Mouse (Mus musculus): ENCODE results near the gene Hnrnpab. TPM values are rescaled to one million over a fixed set of nuclear protein-coding genes. Genes with fewer than 3 reads are reported as not detected.

Hnrnpab gene
- polyA plus RNA-seq, 1 experiment from 2014 or later, result 282 TPM

GRCm38 (mm10) chr11:51646245-51646644 lies 39.6 kb upstream of the Hnrnpab start:
- Histone ChIP-seq H3K27ac (replicated peaks) (peak overlapping the region; percentile 34), H3K4me2 (no peak overlapping the region; the same call in 1 of the 2 replicates)
- 73% methylated on average over 7 of the region's 7 CpGs for WGBS

GRCm38 (mm10) chr11:51645293-51645692 lies 38.6 kb upstream of the Hnrnpab start:
- Histone ChIP-seq H3K27ac (replicated peaks) (no peak overlapping the region), H3K27me3 (replicated peaks) (peaks cover 32% of the 10 kb centered on the region), H3K9ac (peak overlapping the region; percentile 47; the same call in 1 of the 2 replicates), H3K4me3 (no peak overlapping the region), H3K9me3 (no peaks in the 10 kb centered on the region), H3K4me2 (no peak overlapping the region), H3K36me3 (peaks cover 31% of the 10 kb centered on the region), H3K4me1 (peaks cover 46% of the 10 kb centered on the region)
- ATAC-seq (ENCODE audit: extremely low read depth, insufficient number of reproducible peaks, low FRiP score, low TSS enrichment), result no peak
- 69% methylated on average over 13 of the region's 13 CpGs for WGBS

More at GRCm38 (mm10) chr11:51646245-51646644, 39.6 kb upstream of the Hnrnpab start:
- Histone ChIP-seq H3K4me3 (no peak overlapping the region), H3K4me1 (peaks cover 46% of the 10 kb centered on the region), H3K27me3 (replicated peaks) (peaks cover 32% of the 10 kb centered on the region), H3K9ac (no peak overlapping the region), H3K9me3 (no peaks in the 10 kb centered on the region), H3K36me3 (peaks cover 31% of the 10 kb centered on the region)
- no peak for ATAC-seq (ENCODE audit: extremely low read depth, insufficient number of reproducible peaks, low FRiP score, low TSS enrichment)

DNA sequence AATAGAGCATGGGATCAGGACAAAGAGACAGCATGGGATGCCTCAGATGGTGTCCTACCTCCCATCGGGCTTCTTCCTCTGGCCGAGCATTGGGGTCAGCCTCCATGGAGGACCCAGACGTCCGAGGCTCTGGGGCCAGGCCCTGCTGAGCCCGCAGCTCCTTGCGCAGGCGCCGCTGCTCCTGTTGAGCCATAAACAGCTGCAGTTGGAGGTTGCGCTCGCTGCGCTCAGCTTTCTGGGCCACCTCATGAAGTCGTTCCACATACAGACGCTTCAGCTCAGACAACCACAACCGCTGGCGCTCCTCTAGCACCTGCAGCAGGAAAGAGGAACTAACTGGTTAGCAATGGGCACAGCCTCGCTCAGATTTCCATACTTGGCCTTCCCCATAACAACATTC lies 37.6 kb upstream of the Hnrnpab start:
- Histone ChIP-seq H3K36me3 (peaks cover 31% of the 10 kb centered on the region), H3K4me1 (peaks cover 35% of the 10 kb centered on the region), H3K4me2 (peak overlapping the region; percentile 40), H3K9me3 (no peaks in the 10 kb centered on the region), H3K27ac (replicated peaks) (no peak overlapping the region), H3K9ac (no peak overlapping the region), H3K4me3 (no peak overlapping the region), H3K27me3 (replicated peaks) (peaks cover 22% of the 10 kb centered on the region)
- no peak for ATAC-seq (ENCODE audit: extremely low read depth, insufficient number of reproducible peaks, low FRiP score, low TSS enrichment)
- WGBS, result 70% methylated on average over 16 of the region's 16 CpGs

GRCm38 (mm10) chr11:51643761-51644160 lies 37.1 kb upstream of the Hnrnpab start:
- Histone ChIP-seq H3K4me2 (peak overlapping the region; percentile 40), H3K4me3 (no peak overlapping the region; the same call in 1 of the 2 replicates), H3K27ac (replicated peaks) (no peak overlapping the region)

DNA sequence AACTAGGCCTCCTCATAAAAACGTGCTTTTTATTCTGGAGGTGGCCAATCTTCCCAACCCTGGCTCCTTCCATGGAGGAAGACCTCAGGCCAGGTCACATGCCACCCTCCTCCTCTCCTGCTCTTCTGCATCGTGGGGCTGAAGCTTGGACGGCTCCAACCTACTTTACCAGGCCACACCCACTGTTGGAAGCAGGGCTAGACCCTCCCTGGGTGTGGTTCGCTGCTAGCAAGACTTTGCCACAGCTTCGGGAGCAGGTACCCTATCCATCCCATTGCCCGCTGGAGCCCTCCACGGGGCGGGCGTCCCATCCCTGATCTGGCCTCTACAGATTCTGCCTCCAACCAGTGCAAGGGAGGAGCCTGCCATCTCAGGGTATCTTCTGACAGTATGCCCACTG lies 36.6 kb upstream of the Hnrnpab start:
- 55% methylated on average over 9 of the region's 9 CpGs for WGBS
- no peak for ATAC-seq (ENCODE audit: extremely low read depth, insufficient number of reproducible peaks, low FRiP score, low TSS enrichment)
- H3K4me2 ChIP-seq, result peak overlapping the region; percentile 40
- no peaks in the 10 kb centered on the region for H3K9me3 ChIP-seq
- peak overlapping the region; percentile 14; the same call in 1 of the 2 replicates for H3K9ac ChIP-seq
- peaks cover 25% of the 10 kb centered on the region for H3K4me1 ChIP-seq
- no peak overlapping the region for H3K27ac ChIP-seq (replicated peaks)
- no peak overlapping the region for H3K4me3 ChIP-seq
- peaks cover 19% of the 10 kb centered on the region; the same call in 1 of the 2 replicates for H3K27me3 ChIP-seq (replicated peaks)
- peaks cover 31% of the 10 kb centered on the region for H3K36me3 ChIP-seq

More at GRCm38 (mm10) chr11:51643761-51644160, 37.1 kb upstream of the Hnrnpab start:
- peaks cover 18% of the 10 kb centered on the region; the same call in 1 of the 2 replicates for H3K27me3 ChIP-seq (replicated peaks)
- ATAC-seq (ENCODE audit: extremely low read depth, insufficient number of reproducible peaks, low FRiP score, low TSS enrichment), result no peak
- no peak overlapping the region for H3K9ac ChIP-seq
- H3K4me1 ChIP-seq, result peaks cover 31% of the 10 kb centered on the region
- WGBS, result 37% methylated on average over 15 of the region's 15 CpGs
- H3K36me3 ChIP-seq, result peaks cover 31% of the 10 kb centered on the region
- H3K9me3 ChIP-seq, result no peaks in the 10 kb centered on the region

DNA sequence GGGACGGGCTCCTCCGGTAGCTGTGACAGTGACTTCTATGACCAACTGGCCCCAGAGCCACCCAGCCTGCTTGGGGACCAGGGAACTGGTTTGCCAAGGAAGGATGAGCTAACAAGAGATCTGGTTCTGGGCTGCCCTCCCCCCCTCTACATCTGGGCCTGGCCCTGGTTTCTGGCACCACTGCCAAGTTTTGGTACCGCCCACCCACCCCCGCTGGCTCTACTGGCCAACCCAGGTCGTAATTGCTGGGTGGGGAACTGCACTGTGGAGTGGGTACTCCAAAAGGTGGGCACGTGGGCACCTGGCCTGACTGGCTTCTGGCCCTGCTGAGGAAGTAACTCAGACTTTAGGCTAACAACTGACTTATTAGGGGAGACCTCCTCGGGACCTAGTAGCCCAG lies 34.1 kb upstream of the Hnrnpab start:
- H3K27me3 ChIP-seq (replicated peaks), result peaks cover 21% of the 10 kb centered on the region; the same call in 1 of the 2 replicates
- ATAC-seq (ENCODE audit: extremely low read depth, insufficient number of reproducible peaks, low FRiP score, low TSS enrichment), result no peak
- 79% methylated on average over 7 of the region's 7 CpGs for WGBS

DNA sequence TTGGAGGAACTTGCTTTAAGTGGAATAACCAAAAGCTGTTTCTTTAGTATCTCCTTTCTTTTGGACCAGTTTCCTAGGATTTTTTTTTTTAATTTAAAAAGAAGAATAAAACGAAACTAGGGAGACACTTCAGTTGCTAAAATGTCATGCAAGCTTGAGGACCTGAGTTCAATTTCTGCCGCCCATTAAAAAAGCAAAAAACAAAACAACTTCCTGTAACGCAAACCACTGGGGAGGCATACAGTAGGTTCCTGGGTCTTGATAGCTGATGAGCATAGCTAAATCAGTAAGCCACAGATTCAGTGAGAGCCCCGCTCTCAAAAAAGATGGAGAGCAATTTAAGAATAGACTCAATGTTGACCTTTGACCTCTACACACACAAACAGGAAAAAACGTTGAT lies 31.9 kb upstream of the Hnrnpab start:
- Histone ChIP-seq H3K27me3 (replicated peaks) (peaks cover 6% of the 10 kb centered on the region; the same call in 1 of the 2 replicates), H3K4me3 (no peak overlapping the region)
- ATAC-seq (ENCODE audit: extremely low read depth, insufficient number of reproducible peaks, low FRiP score, low TSS enrichment), result no peak

More for the DNA sequence above, 34.1 kb upstream of the Hnrnpab start:
- peaks cover 31% of the 10 kb centered on the region for H3K4me1 ChIP-seq
- H3K4me2 ChIP-seq, result no peak overlapping the region
- H3K27ac ChIP-seq (replicated peaks), result no peak overlapping the region
- no peak overlapping the region for H3K9ac ChIP-seq
- H3K4me3 ChIP-seq, result no peak overlapping the region
- no peaks in the 10 kb centered on the region for H3K9me3 ChIP-seq
- H3K36me3 ChIP-seq, result peaks cover 31% of the 10 kb centered on the region

GRCm38 (mm10) chr11:51637971-51638414 lies 31.3 kb upstream of the Hnrnpab start:
- peaks cover 32% of the 10 kb centered on the region for H3K4me1 ChIP-seq
- H3K4me2 ChIP-seq, result peak overlapping the region; percentile 60
- peak overlapping the region; percentile 69 for H3K9ac ChIP-seq
- no peaks in the 10 kb centered on the region for H3K9me3 ChIP-seq
- no peak for ATAC-seq (ENCODE audit: extremely low read depth, insufficient number of reproducible peaks, low FRiP score, low TSS enrichment)
- peak overlapping the region; percentile 64 for H3K27ac ChIP-seq (replicated peaks)
- H3K27me3 ChIP-seq (replicated peaks), result peaks cover 6% of the 10 kb centered on the region; the same call in 1 of the 2 replicates
- H3K36me3 ChIP-seq, result 0 out of 2 replicates have a peak, but pooled peaks cover 6% of the 10 kb centered on the region
- peak overlapping the region; percentile 26 for H3K4me3 ChIP-seq
- WGBS, result 7% methylated on average over 17 of the region's 17 CpGs

More for the DNA sequence above, 31.9 kb upstream of the Hnrnpab start:
- H3K36me3 ChIP-seq, result peaks cover 10% of the 10 kb centered on the region
- 0 out of 2 replicates have a peak overlapping the region, but pooled peaks have one; percentile 64 for H3K27ac ChIP-seq (replicated peaks)
- H3K4me1 ChIP-seq, result peaks cover 37% of the 10 kb centered on the region
- no peak overlapping the region for H3K9ac ChIP-seq
- WGBS, result 62% methylated on average over 5 of the region's 5 CpGs
- H3K4me2 ChIP-seq, result peak overlapping the region; percentile 60
- H3K9me3 ChIP-seq, result no peaks in the 10 kb centered on the region

GRCm38 (mm10) chr11:51636323-51636684 lies 29.7 kb upstream of the Hnrnpab start:
- Histone ChIP-seq H3K4me3 (peak overlapping the region; percentile 91), H3K9me3 (no peaks in the 10 kb centered on the region), H3K27me3 (replicated peaks) (peaks cover 6% of the 10 kb centered on the region; the same call in 1 of the 2 replicates), H3K27ac (replicated peaks) (peak overlapping the region; percentile 76), H3K4me2 (peak overlapping the region; percentile 76), H3K9ac (peak overlapping the region; percentile 89), H3K36me3 (no peaks in the 10 kb centered on the region), H3K4me1 (peaks cover 33% of the 10 kb centered on the region)
- ATAC-seq (ENCODE audit: extremely low read depth, insufficient number of reproducible peaks, low FRiP score, low TSS enrichment), result no peak; the same call in 1 of the 2 replicates
- 5% methylated on average over 6 of the region's 6 CpGs for WGBS

DNA sequence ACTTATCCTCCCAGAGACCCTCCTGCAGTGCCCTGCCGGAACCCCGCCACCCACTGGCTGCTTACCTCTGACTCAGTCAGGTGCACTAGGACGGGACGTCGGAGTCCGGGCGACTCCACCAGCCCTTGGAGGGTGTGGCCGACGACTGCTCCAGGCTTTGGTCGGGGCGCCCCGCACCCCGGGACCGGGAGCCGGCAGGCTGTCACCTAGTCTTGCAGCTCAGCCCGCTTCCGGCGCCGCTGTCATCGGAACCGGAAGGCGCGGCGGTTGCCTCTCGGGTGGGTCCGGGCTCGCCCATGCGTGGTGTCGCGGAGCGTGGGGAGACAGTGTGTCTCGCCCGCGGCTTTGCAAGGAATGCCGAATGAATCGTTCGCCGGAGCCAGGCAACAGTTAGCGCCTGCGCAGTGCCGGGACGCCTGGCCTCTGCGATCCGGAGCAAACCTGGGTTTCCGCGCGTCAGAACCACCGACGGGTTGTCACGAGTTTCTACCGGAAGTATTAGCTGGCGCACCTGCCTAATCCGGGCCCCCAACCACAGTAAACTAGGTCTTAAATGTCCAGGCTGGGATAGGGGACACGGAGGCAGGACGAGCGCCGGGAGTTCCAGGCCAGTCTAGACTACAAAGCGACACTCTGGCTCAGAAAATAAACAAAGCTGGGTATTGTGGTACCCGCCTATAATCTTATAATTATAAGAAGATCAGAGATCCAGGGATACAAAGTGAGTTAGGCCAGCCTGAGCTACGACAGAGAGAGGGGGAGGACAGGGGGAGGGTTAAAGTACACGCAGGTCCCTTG lies 29.1 kb upstream of the Hnrnpab start, which contains the start of gene Rmnd5b:
Gene Rmnd5b (minus strand): TSS at position 372 of the 798 bp plus-strand sequence.
- peak within 1 kb of the TSS; percentile 89 for H3K9ac ChIP-seq
- peak; percentile 78 for ATAC-seq (ENCODE audit: extremely low read depth, insufficient number of reproducible peaks, low FRiP score, low TSS enrichment)
- H3K4me3 ChIP-seq, result peak within 1 kb of the TSS; percentile 91
- under 1% methylated on average over 61 of the region's 61 CpGs for WGBS
- peak within 1 kb of the TSS; percentile 76 for H3K27ac ChIP-seq (replicated peaks)
- peak within 1 kb of the TSS; percentile 76 for H3K4me2 ChIP-seq
- H3K36me3 ChIP-seq, result no peaks in the 10 kb centered on the region
- no peaks in the 10 kb centered on the region for H3K9me3 ChIP-seq
- H3K27me3 ChIP-seq (replicated peaks), result peaks cover 6% of the 10 kb centered on the region; the same call in 1 of the 2 replicates
- H3K4me1 ChIP-seq, result peaks cover 33% of the 10 kb centered on the region

DNA sequence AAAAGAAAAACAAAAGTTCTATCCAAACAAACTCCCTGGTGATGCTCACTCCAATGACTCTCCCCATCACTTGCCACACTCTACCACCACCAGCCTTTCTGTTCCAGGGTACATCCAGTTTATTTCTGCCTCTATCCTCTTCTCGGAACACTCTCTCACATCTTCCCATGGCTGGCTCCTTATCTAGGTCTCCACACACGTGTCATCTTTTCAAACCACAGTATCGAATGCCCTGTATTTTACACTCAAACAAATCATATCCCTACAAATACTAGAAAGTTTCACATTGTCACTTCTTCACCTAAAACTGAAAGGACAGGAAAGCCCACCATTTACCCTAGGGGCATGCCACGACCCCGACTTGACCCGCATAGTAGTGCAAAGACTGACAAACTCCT lies 28.5 kb upstream of the Hnrnpab start:
- H3K27ac ChIP-seq (replicated peaks), result peak overlapping the region; percentile 76
- H3K36me3 ChIP-seq, result no peaks in the 10 kb centered on the region
- no peaks in the 10 kb centered on the region for H3K9me3 ChIP-seq
- H3K4me3 ChIP-seq, result peak overlapping the region; percentile 91
- peak overlapping the region; percentile 76 for H3K4me2 ChIP-seq
- peaks cover 6% of the 10 kb centered on the region; the same call in 1 of the 2 replicates for H3K27me3 ChIP-seq (replicated peaks)
- 8% methylated on average over 6 of the region's 6 CpGs for WGBS
- H3K9ac ChIP-seq, result peak overlapping the region; percentile 89
- H3K4me1 ChIP-seq, result peaks cover 33% of the 10 kb centered on the region
- ATAC-seq (ENCODE audit: extremely low read depth, insufficient number of reproducible peaks, low FRiP score, low TSS enrichment), result no peak
